Mouse (Mus musculus) R1 (cell line): ENCODE data around the gene Olfr1418.

ENCODE experiments used
- DNase-seq: peaks from one replicate; pipeline ENCODE4 v3.0.0-alpha.2; 2018; ENCODE audit warnings: low read depth, low spot score

Gene Olfr1418

GRCm38 (mm10) chr19:11810856-11811255 is 50.0 kb downstream of the Olfr1418 start:
- no peak for DNase-seq

DNA sequence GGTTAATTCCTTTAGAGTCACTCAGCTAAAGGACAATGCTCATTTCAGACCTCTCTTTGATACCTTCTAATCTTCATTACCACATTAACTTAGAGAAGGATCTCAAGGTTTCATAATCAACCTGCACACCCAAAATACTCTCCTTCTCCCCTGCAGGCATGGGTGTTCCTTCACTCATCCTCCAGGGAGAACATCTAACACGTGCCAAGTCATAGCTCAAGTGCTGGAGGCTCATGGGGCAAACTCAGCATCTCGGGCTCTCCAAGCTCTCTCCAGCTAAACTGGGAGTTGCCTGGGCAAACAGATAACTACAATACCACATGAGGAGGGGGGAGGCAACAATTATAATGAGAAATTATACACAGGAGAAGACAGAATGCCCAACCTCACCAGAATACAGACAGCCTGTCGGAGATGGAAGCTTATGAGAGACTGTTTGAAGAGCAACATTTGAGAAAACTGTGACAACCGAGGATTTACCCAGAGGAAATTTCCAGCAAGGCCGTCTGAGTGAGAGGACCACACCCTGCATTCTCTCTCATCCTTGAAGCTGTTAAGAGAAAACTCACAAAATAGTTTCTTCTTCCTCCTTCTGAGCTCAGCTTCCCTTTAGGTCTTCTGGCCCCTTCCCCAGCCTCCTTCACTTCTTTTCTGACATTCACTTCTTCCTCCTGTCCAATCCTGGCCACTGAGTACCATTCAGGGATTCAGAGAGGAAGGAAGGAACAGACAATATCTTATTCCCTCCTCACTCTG is 50.7 kb downstream of the Olfr1418 start:
- DNase-seq, result no peak

- no peak for DNase-seq
These were observed 52.4 kb downstream of the Olfr1418 start for GRCm38 (mm10) chr19:11808452-11808851.

DNA sequence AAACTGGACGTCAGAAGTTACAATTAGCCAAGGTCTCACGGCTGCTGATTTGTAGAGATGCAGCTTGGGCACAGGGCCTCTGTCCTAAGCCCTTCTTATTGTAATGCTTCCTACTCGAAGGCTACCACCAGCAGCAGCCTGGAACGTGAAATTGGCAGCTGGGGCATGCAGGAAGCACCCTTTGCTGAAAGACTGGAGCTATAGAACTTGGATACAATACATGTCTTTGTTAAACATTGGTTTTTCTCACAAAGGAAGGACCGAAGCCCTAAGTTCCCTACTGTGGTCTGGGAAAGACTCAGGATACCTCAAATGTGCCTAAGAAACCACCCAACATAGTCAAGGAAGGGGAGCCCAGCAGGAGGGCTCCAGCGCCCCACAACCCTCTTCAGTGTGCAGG is 53.0 kb downstream of the Olfr1418 start:
- DNase-seq, result peak; percentile 72

DNA sequence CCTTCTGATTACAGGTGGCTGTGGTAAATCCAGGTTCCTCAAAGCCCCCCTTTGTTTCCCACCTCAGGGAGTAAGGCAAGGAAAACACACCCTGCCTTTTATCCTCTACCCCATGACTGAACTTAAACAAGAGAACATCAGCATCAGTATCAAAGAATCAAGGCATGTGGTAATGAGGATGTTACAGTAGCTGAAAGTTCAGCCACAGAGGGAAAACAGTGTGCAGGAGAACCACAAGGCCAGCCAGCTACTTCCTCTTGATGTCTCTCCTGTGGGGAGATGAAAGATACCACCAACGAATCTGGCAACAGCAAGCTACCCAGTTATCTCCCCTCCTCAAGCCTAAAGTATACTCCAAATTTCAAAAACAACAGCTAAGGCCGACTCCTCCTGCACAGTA is 53.6 kb downstream of the Olfr1418 start:
- DNase-seq, result peak; percentile 61

DNA sequence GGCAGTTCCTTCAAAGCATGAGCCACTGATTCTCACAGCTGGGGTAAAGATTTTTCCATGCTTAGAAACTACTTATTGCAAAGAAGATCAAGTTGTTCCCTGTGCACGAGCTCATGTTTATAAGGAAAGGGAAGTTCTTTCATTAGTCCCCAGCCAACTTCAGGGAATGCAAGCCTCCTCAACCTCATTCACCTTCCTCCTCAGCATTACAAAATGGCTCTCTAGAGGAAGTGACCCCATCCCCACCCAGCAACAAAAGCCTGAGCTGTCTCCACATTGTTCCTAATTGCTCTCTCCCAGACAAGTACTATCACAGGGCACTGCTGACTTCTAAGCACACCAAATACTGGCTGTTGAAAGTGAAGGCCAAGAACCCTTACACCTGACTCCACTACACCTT is 56.4 kb downstream of the Olfr1418 start:
- peak; percentile 28 for DNase-seq
